Mouse (Mus musculus) adrenal gland, postnatal 25 days (tissue): Measurements from ENCODE around the gene Iars2. TPM values are rescaled to one million over a fixed set of nuclear protein-coding genes. Genes with fewer than 3 reads are reported as not detected.

Source experiments
- microRNA-seq, 2 experiments: library from miRNA; unstranded; fragments of <30 nt; microRNA quantifications; one replicate each; pipeline ENCODE4 v1.2.0; 2021
- total RNA-seq: library from RNA; stranded (reverse); gene quantifications from 2 replicates; pipeline ENCODE4 v1.2.3, GENCODE M21; 2021

Iars2 gene
- total RNA-seq, 1 experiment from 2014 or later = 107 TPM

Small RNAs within 50 kb of the gene (microRNA-seq; reads per million reads assigned to microRNA genes)
- 2.7 to 10.0 reads per million in 2 experiments for gene Mir194-1
- 2.1 to 6.9 reads per million in 2 experiments for gene Mir215
- gene Mir664 = 61.9 to 68.3 reads per million in 2 experiments

Other genes starting within 250 kb of the Iars2 start
- gene Rab3gap2, start 125.3 kb downstream of the Iars2 start, total RNA-seq = 60.8 and 62.2 TPM in 2 replicates
- gene Bpnt1, start 2.8 kb upstream of the Iars2 start, total RNA-seq = 99.9 and 103 TPM in 2 replicates
- gene Eprs, start 33.6 kb upstream of the Iars2 start, total RNA-seq = 124 and 187 TPM in 2 replicates
- not detected in 2 replicates for gene Slc30a10, start 125.5 kb upstream of the Iars2 start, total RNA-seq